Mouse (Mus musculus) liver, postnatal 0 days (tissue): ENCODE results near the gene Zup1. TPM values are rescaled to one million over a fixed set of nuclear protein-coding genes. Genes with fewer than 3 reads are reported as not detected.
"Not testable (repeated sequence)": the region's sequence is repeated elsewhere in the genome, so short reads cannot be mapped to it uniquely, and the experiment has no call there.

ENCODE experiments used
- ATAC-seq: fragments of 200-750 bp; cut with Nextera tagmentation; 2 replicates; pipeline ENCODE4 v1.8.0; 2017; ENCODE audit warnings: mild to moderate bottlenecking, moderate library complexity
- DNase-seq: peaks from one replicate; pipeline ENCODE4 v3.0.0-alpha.2; 2016
- H3K27ac ChIP-seq: fragments of 300-500 bp; sonication (generic); 2 replicates; pipeline ENCODE4 v1.5.1; 2014; ENCODE audit warnings: antibody characterized with exemption, moderate library complexity, mild to moderate bottlenecking, low read depth
- H3K27me3 ChIP-seq: fragments of 300-500 bp; sonication (generic); 2 replicates; pipeline ENCODE4 v1.6.1; 2014; ENCODE audit warnings: low read length, control low read depth, mixed read lengths; ENCODE audit not compliant: insufficient read depth
- H3K36me3 ChIP-seq: fragments of 300-500 bp; sonication (generic); replicated peaks from 2 replicates; pipeline ENCODE4 v1.6.1; 2014; ENCODE audit warnings: mild to moderate bottlenecking, control low read depth, low read length, moderate library complexity, mixed read lengths; ENCODE audit not compliant: insufficient read depth
- H3K4me1 ChIP-seq: fragments of 300-500 bp; sonication (generic); 2 replicates; pipeline ENCODE4 v1.6.1; 2014; ENCODE audit warnings: antibody characterized with exemption, mild to moderate bottlenecking, control low read depth; ENCODE audit not compliant: insufficient read depth
- H3K4me2 ChIP-seq: fragments of 300-500 bp; sonication (generic); 2 replicates; pipeline ENCODE4 v1.6.1; 2014; ENCODE audit warnings: low read depth, mild to moderate bottlenecking, low read length, moderate library complexity, mixed read lengths
- H3K4me3 ChIP-seq: fragments of 300-500 bp; sonication (generic); 2 replicates; pipeline ENCODE4 v1.5.1; 2014; ENCODE audit warnings: low read depth, low read length
- H3K9ac ChIP-seq: fragments of 300-500 bp; sonication (generic); replicated peaks from 2 replicates; pipeline ENCODE4 v1.6.1; 2014; ENCODE audit warnings: mild to moderate bottlenecking, moderate library complexity
- H3K9me3 ChIP-seq: fragments of 300-500 bp; sonication (generic); 2 replicates; pipeline ENCODE4 v1.6.1; 2016; ENCODE audit warnings: mild to moderate bottlenecking, control low read depth, low read length, mixed read lengths
- CTCF ChIP-seq: sonication (generic); IDR thresholded peaks from 2 replicates; pipeline ENCODE4 v1.5.1; 2016; ENCODE audit warnings: antibody characterized with exemption, low read depth
- EP300 ChIP-seq: IDR thresholded peaks from 2 replicates; pipeline ENCODE4 v1.6.1; 2016; ENCODE audit warnings: antibody characterized with exemption, low read depth, mild to moderate bottlenecking
- WGBS: fragments of 180-500 bp; shearing (Covaris S2); extraction: QIAGEN DNeasy Blood & Tissue Kit; methylation state at CpG from one replicate; pipeline ENCODE4 v1.1.7; 2014; ENCODE audit not compliant: insufficient replicate concordance; 5-methylcytosine and 5-hydroxymethylcytosine counted together
- polyA plus RNA-seq: library from polyadenylated mRNA; unstranded; fragments of >200 nt; fragmentation: Nextera tagmentation; extraction: Ambion mirVana; gene quantifications from 2 replicates; pipeline ENCODE4 v1.2.1, GENCODE M21; 2015

The Zup1 gene
- polyA plus RNA-seq, 1 experiment from 2014 or later: 7.0 TPM

- H3K36me3 ChIP-seq: peaks cover 47% of the 10 kb centered on the region
- H3K9ac ChIP-seq: no peak overlapping the region
- no peak overlapping the region for H3K4me2 ChIP-seq
- peaks cover 4% of the 10 kb centered on the region; the same call in 1 of the 2 replicates for H3K4me1 ChIP-seq
- no peaks in the 10 kb centered on the region for H3K9me3 ChIP-seq
- WGBS: 88% methylated on average over 2 of the region's 2 CpGs
- H3K4me3 ChIP-seq: no peak overlapping the region
- TF ChIP-seq EP300 (no peak), CTCF (no peak)
- DNase-seq (no peak), ATAC-seq (no peak)
- H3K27ac ChIP-seq: no peak overlapping the region
- no peaks in the 10 kb centered on the region for H3K27me3 ChIP-seq
Observed at GRCm38 (mm10) chr10:33946336-33946735, 4.7 kb downstream of the Zup1 start.

GRCm38 (mm10) chr10:33945390-33945789 lies 5.7 kb downstream of the Zup1 start:
- Histone ChIP-seq H3K27ac (no peak overlapping the region), H3K9me3 (no peaks in the 10 kb centered on the region), H3K4me1 (peaks cover 4% of the 10 kb centered on the region; the same call in 1 of the 2 replicates), H3K4me3 (no peak overlapping the region), H3K27me3 (no peaks in the 10 kb centered on the region), H3K9ac (no peak overlapping the region), H3K36me3 (peaks cover 51% of the 10 kb centered on the region), H3K4me2 (no peak overlapping the region)
- TF ChIP-seq EP300 (no peak), CTCF (no peak)
- ATAC-seq: peak; percentile 77
- 65% methylated on average over 3 of the region's 3 CpGs for WGBS
- DNase-seq: no peak

GRCm38 (mm10) chr10:33940702-33941101 lies 10.4 kb downstream of the Zup1 start:
- ATAC-seq: no peak
- Histone ChIP-seq H3K9me3 (no peaks in the 10 kb centered on the region), H3K4me2 (no peak overlapping the region), H3K9ac (no peak overlapping the region), H3K36me3 (peaks cover 65% of the 10 kb centered on the region), H3K4me3 (no peak overlapping the region), H3K27me3 (no peaks in the 10 kb centered on the region), H3K27ac (no peak overlapping the region), H3K4me1 (no peaks in the 10 kb centered on the region)
- TF ChIP-seq EP300: no peak
- no peak for DNase-seq

DNA sequence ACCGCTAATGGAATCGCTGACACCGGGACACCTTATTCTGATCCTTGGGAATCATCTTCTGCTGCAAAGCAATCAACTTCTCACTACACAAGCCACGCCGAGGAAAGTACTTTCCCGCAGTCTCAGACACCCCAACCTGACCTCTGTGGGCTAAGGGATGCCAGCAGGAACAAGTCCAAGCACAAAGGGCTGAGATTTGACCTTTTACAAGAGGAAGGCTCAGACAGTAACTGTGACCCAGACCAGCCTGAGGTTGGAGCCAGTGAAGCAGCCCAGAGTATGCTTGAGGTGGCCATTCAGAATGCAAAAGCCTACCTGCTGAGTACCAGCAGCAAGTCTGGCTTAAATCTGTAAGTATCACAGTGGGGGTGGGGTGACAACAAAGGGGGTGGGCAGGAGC lies 45.6 kb downstream of the Zup1 start:
- peak overlapping the region; percentile 76 for H3K4me2 ChIP-seq
- H3K4me3 ChIP-seq: peak overlapping the region; percentile 45
- no peak overlapping the region for H3K27ac ChIP-seq
- no peaks in the 10 kb centered on the region for H3K36me3 ChIP-seq
- H3K9ac ChIP-seq: peak overlapping the region; percentile 44; the same call in 1 of the 2 replicates
- DNase-seq: no peak
- no peaks in the 10 kb centered on the region for H3K9me3 ChIP-seq
- WGBS: 11% methylated on average over 6 of the region's 6 CpGs
- H3K27me3 ChIP-seq: no peaks in the 10 kb centered on the region
- TF ChIP-seq CTCF (no peak), EP300 (no peak)
- no peaks in the 10 kb centered on the region for H3K4me1 ChIP-seq
- ATAC-seq: no peak

- peak; percentile 99 for ATAC-seq
Observed at GRCm38 (mm10) chr10:33904530-33905481, 46.3 kb downstream of the Zup1 start, which contains the start of gene Rsph4a. Rsph4a (plus strand) TSS chr10:33905111.

DNA sequence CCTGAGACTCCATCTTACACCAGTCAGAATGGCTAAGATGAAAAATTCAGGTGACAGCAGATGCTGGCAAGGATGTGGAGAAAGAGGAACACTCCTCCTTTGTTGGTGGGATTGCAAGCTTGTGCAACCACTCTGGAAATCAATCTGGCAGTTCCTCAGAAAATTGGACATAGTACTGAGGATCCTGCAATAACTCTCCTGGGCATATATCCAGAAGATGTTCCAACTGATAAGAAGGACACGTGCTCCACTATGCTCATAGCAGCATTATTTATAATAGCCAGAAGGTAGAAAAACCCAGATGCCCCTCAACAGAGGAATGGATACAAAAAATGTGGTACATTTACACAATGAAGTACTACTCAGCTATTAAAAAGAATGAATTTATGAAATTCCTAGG lies 49.5 kb downstream of the Zup1 start:
- 59% methylated on average over 1 of the region's 1 CpGs for WGBS
- not testable (repeated sequence) for H3K27me3 ChIP-seq, H3K27ac ChIP-seq

More at GRCm38 (mm10) chr10:33904530-33905481, 46.3 kb downstream of the Zup1 start, which contains the start of gene Rsph4a:
- DNase-seq: peak; percentile 74
- Histone ChIP-seq H3K9ac (peak within 1 kb of the TSS; percentile 44; the same call in 1 of the 2 replicates), H3K4me3 (peak within 1 kb of the TSS; percentile 45), H3K4me2 (peak within 1 kb of the TSS; percentile 76), H3K9me3 (no peaks in the 10 kb centered on the region), H3K36me3 (no peaks in the 10 kb centered on the region), H3K4me1 (no peaks in the 10 kb centered on the region), H3K27me3 (no peaks in the 10 kb centered on the region), H3K27ac (no peak within 1 kb of the TSS)
- TF ChIP-seq EP300 (no peak), CTCF (no peak)
- 6% methylated on average over 17 of the region's 17 CpGs for WGBS

GRCm38 (mm10) chr10:33882411-33882810 lies 68.7 kb downstream of the Zup1 start:
- 78% methylated on average over 2 of the region's 2 CpGs for WGBS
- H3K4me1 ChIP-seq, H3K4me3 ChIP-seq, H3K27me3 ChIP-seq, H3K9ac ChIP-seq, H3K36me3 ChIP-seq, H3K4me2 ChIP-seq, H3K9me3 ChIP-seq, DNase-seq, ATAC-seq, H3K27ac ChIP-seq: not testable (repeated sequence)

More for the DNA sequence above, 49.5 kb downstream of the Zup1 start:
- not testable (repeated sequence) for H3K4me3 ChIP-seq, H3K9ac ChIP-seq, DNase-seq, H3K4me2 ChIP-seq, H3K9me3 ChIP-seq, ATAC-seq, H3K36me3 ChIP-seq, H3K4me1 ChIP-seq
